Mouse (Mus musculus) heart, postnatal 10 days (tissue): ENCODE results near the gene Iqck. TPM values are rescaled to one million over a fixed set of nuclear protein-coding genes. Genes with fewer than 3 reads are reported as not detected.
A peak's percentile ranks its signal among the peaks of the same experiment; 100 is the strongest.

Experiments
- DNase-seq, 2 experiments: peaks; one replicate each; pipeline ENCODE4 v3.0.0; 2021
- intact Hi-C: fragments of 180-260 bp; cut with DNase I; formaldehyde crosslinking; loops from one replicate; pipeline ENCODE4 v1.15.1; 2025
- total RNA-seq, 2 experiments: library from RNA; stranded (reverse); gene quantifications; 2 replicates each; pipeline ENCODE4 v1.2.3; 2021

The Iqck gene
- total RNA-seq, 2 experiments from 2014 or later, result 0.45 to 0.74 TPM

GRCm38 (mm10) chr7:118942297-118942696, 86.7 kb downstream of the Iqck start:
- DNase-seq, result no peak
- intact Hi-C loops, result no loop called here

- DNase-seq, result no peak
- intact Hi-C loops, result no loop called here
Observed at GRCm38 (mm10) chr7:118943170-118943569, 87.6 kb downstream of the Iqck start.

GRCm38 (mm10) chr7:118944884-118945283, 89.3 kb downstream of the Iqck start:
- intact Hi-C loops, result no loop called here
- DNase-seq, result no peak

DNA sequence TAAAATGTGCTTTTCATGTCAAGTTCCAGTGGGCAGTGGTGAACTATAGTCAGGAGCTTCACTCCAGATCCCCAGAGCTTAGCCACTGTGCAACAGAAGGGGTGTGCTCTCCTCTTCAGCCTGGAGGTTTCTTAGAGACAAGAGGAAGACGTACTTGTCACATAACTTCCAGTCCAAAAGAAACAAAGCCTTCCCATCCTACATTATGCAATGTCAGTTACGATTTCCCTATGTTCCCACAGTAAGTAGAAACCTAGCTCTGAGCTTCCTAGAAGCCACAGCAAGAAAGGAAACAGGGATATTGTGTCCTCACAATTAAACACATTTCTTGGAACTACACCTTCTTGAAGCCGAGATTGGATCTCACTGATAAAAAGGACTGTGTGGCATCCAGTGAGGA, 91.7 kb downstream of the Iqck start:
- no peak for DNase-seq
- intact Hi-C loops, result no loop called here

GRCm38 (mm10) chr7:118948677-118949282, 93.2 kb downstream of the Iqck start:
- intact Hi-C loops, result no loop called here
- DNase-seq, result no peak

DNA sequence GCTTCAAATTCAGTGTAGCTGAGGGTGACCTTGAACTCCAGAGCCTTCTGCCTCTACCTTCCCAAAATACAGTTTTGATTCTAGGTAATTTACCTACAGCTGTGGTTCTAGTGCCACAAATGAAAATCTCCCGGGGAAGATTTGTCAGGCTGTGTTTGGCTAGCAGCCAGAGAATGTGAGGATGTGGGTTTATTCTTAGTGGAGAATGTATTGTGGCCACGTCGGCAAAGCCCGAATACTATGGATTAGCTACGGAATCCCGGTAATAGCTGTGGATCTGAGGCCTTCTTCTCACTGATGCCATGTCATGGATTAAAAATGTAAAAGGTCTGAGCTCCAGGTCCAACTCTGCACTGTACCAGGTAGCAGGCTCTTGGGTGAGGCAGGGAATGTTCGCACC, 94.2 kb downstream of the Iqck start:
- no peak for DNase-seq
- intact Hi-C loops, result no loop called here

DNA sequence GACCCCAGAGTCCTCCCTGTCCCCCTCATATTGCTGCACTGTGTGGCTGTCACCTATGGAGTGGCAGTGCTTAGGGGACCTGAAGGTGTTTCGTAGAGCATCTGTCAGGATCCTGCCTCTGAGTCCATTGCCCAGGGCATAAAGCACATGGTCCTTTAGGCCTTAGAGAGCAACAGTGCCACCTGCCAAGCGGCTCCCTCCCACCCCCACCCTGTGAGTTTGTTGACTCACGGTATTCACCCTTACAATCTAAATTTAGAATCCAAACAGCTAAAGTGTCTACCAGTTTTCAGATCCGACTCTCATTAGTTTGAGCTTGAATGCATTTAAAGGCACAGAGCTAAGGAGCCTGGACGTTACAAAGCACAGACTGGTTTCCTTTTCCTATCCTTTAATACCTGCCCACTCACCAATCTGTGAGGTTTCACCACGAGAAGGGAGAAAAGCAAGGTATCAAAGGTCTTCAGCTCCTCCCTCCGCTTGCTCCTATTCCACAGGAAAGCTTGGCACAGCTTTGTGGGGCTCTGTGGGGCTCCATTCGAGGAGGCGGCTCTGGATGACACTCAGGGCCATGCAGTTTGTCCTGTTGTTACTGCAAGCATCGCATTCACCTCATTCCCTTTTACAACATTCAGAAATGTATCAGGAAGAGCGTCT, 98.2 kb downstream of the Iqck start:
- DNase-seq, result no peak
- intact Hi-C loops, result no loop called here

GRCm38 (mm10) chr7:118954968-118955367, 99.4 kb downstream of the Iqck start:
- intact Hi-C loops, result no loop called here
- DNase-seq, result no peak

- intact Hi-C loops, result no loop called here
- peak in 1 of 2 experiments; percentile 37 for DNase-seq
Observed at GRCm38 (mm10) chr7:118956616-118957246, 101.2 kb downstream of the Iqck start.

GRCm38 (mm10) chr7:118959209-118959608, 103.7 kb downstream of the Iqck start:
- no peak for DNase-seq

DNA sequence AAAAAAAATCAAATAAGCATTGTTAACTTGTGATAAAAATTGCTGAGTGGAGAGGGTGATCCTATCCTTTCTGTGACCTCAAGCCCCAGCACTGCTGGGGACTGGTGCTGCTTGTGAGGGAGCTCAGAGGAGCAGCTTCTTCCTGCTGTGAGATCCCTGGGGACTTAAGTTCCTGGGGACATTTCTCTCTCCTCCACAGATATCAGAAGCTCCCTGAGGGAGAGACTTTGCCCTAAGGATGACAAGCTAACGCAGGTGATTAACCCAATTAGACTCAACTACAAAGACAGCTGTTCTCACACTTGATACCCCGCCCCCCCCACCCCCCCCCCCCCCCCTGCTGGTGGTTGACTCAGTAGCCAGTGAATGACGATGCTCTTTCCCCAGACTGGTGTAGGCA, 109.2 kb downstream of the Iqck start:
- DNase-seq, result no peak
- intact Hi-C loops, result no loop called here

More at GRCm38 (mm10) chr7:118959209-118959608, 103.7 kb downstream of the Iqck start:
- intact Hi-C loops, result no loop called here

GRCm38 (mm10) chr7:118965198-118965597, 109.6 kb downstream of the Iqck start:
- no peak for DNase-seq
- intact Hi-C loops, result no loop called here

DNA sequence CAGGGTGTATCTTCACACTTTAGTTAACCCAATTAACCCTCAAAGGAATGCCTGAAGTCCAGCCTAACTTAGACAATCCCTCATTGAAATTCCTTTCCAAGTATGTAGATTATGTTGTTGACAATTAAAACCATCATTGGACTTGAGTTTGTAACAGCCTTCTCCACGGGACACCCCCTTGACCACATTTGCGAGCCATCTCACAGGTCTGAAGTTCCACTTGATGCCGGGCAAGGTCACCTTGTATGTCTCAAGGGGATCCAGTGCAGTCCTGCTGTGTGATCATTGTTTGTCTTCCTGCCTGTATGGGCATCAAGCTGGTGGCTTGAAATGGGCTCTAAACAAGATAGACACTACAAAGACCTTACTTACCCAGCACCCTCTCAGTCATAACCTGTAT, 113.3 kb downstream of the Iqck start:
- DNase-seq, result no peak
- intact Hi-C loops, result no loop called here

- no peak for DNase-seq
- intact Hi-C loops, result no loop called here
Observed at GRCm38 (mm10) chr7:118971499-118971898, 115.9 kb downstream of the Iqck start.

GRCm38 (mm10) chr7:118972306-118972705, 116.8 kb downstream of the Iqck start:
- DNase-seq, result no peak
- intact Hi-C loops, result no loop called here

DNA sequence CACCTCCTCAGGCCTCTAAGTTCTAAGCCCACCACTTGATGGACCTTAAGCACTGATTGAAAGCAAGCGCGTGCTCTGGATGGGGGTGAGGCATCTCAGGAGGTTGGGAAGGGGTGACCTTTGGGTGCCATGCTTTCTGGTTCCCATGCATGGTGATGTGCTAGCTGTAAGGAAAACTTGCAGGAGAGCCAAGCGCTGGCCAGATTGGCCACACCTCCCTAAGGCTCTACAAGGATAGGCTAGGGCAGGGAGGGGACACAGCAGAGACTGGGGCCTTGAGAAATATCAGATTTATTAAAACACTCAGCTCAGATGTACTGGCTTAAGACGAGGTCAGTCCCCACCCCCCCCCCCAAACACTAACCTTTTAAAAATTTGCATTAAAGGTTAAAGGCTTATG, 117.8 kb downstream of the Iqck start:
- intact Hi-C loops, result no loop called here
- DNase-seq, result no peak

DNA sequence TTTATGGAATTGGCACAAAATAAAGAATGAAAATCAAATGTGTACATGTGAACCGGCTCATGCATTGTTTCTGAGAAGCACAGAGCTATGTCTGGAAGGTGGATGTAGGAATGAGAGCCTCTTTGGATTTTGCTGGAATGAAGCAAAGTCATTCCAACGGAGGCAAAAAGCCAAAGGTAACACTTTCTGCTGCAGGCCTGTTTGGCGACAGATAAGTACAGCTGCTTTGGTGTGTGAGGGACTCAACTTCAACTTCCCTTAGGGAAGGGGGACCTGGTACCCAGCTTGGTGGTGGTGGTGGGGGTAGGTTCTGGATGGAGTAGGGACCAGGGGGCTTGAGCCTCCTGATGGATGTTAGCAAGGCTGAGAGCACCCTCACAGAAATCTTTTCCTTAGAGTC, 120.3 kb downstream of the Iqck start:
- intact Hi-C loops, result no loop called here
- peak in 1 of 2 experiments; percentile 53 for DNase-seq

- intact Hi-C loops, result no loop called here
- peak; percentile 82 to 84 for DNase-seq
Observed at GRCm38 (mm10) chr7:118976414-118977166, 121.0 kb downstream of the Iqck start.

DNA sequence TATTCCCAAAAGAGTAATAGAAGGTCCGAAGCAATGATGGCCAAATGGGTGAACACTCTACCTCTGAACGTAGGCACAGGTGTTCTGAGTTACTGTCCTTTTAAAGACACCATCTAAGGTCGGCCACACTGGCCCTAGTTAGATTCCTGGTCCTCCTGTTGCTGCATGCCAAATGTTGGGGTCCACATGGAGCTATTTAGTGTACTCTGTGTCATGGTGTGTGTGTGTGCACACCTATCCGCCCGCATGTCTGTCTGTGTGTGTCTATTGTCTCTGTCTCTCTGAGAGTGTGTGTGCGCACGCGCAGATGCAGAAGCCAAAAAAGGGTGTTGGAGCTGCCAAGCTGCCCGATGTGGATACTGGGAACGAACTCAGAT, 121.6 kb downstream of the Iqck start:
- intact Hi-C loops, result no loop called here

GRCm38 (mm10) chr7:118979121-118979520, 123.6 kb downstream of the Iqck start:
- DNase-seq, result no peak
- intact Hi-C loops, result no loop called here

More for the DNA sequence above, 121.6 kb downstream of the Iqck start:
- DNase-seq, result no peak

- intact Hi-C loops, result no loop called here
- no peak for DNase-seq
Observed at GRCm38 (mm10) chr7:118979708-118980107, 124.2 kb downstream of the Iqck start.
